Mouse (Mus musculus) brain, embryonic 14.5 days (tissue): ENCODE measurements around the gene Tmtc1.

ENCODE experiments used
- CTCF ChIP-seq: fragments of 200-500 bp; IDR thresholded peaks from 2 replicates; pipeline ENCODE4 v1.5.1; 2012; ENCODE audit warnings: inconsistent platforms, mild to moderate bottlenecking, moderate library complexity, borderline replicate concordance; ENCODE audit not compliant: insufficient read depth, insufficient read length; ENCODE audit errors: extremely low read depth
- POLR2A ChIP-seq: fragments of 200-500 bp; IDR thresholded peaks from 2 replicates; pipeline ENCODE4 v1.6.1; 2012; ENCODE audit warnings: mild to moderate bottlenecking, inconsistent platforms, borderline replicate concordance; ENCODE audit not compliant: poor library complexity, insufficient read depth, insufficient read length, severe bottlenecking; ENCODE audit errors: extremely low read depth

GRCm38 (mm10) chr6:148387990-148388389, 56.2 kb downstream of the Tmtc1 start:
- no peak for TF ChIP-seq CTCF
- TF ChIP-seq POLR2A: no peak
